Mouse (Mus musculus): ENCODE measurements around the gene Adgrg7. TPM values are rescaled to one million over a fixed set of nuclear protein-coding genes. Genes with fewer than 3 reads are reported as not detected.

Gene Adgrg7
- polyA plus RNA-seq, 1 experiment, result 2.6 TPM

- no peak for DNase-seq (ENCODE audit: low read depth)
These were observed 80.0 kb downstream of the Adgrg7 start for GRCm38 (mm10) chr16:56715608-56716007.

DNA sequence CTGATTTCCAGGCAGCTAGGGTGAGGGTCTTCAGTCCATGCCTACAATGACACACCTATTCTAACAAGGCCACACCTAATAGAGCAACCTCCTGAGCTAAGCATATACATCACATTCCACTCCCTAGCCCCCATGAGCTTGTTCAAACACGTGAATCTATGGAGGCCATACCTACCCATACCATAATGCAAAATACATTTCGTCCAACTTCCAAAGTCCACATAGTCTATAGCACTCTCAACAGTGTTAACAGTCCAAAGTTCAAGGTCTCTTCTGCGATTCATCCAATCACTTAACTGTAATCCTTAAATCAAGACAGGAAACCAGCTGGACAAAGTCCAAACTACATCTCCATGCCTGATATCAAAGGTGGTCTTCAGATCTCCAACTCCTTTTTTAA is 85.6 kb downstream of the Adgrg7 start:
- no peak for DNase-seq (ENCODE audit: low read depth)

DNA sequence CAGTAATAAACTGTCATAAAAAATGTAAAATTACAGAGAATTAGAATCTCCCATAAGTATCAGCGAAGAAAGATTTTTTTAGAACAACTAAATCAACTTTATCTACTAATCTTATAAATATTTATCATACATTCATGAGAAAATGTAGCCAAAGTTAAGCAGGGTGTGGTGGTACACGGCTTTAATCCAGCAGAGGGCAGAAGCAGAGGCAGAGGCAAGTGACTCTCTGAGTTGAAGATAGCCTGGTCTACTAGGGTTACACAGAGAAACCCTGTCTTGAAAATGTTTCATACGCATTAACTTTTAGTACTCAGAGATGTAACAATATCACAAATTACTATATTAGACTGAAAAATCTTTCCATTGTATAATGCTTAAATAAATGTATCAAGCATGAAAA is 89.9 kb downstream of the Adgrg7 start:
- DNase-seq (ENCODE audit: low read depth), result no peak

DNA sequence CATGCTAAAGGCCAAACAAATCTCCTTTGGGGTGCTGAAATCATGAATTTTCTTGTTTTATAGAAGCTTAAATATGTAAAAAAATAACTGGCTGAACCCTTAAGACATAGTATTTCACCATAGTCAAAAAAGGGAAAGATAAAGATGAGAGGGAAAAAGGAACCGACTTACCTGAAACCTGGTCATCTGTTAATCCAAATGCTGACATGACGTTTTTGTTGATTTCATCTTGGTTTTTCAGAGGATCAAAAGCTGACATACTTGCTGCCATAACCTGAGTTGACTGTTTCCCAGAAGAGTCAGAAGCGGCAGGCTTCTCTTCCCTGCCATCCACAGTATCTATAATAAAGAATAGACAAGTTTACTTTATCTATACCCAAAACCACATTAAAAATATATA is 94.8 kb downstream of the Adgrg7 start:
- DNase-seq (ENCODE audit: low read depth), result no peak

- DNase-seq (ENCODE audit: low read depth), result no peak
These were observed 99.2 kb downstream of the Adgrg7 start for GRCm38 (mm10) chr16:56696448-56696847.

DNA sequence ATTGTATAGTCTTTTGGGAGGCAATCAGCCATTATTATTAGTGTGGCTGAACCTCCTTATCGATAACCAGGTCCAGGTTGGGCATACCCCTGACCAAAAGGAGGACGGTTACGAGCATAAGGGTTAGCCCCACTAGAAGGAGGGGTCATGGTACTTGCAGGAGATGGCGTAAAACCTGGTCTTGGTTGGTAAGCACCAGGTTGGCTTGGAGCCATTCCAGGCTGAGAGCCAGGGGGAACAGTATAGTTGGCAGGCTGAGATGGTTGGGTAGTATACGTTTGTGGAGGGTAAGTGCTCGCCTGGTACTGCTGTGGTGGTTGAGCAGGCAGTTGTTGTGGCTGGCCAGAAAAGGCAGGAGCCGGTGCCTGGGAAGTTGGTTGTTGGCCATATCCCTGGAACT is 104.9 kb downstream of the Adgrg7 start:
- no peak for DNase-seq (ENCODE audit: low read depth)

DNA sequence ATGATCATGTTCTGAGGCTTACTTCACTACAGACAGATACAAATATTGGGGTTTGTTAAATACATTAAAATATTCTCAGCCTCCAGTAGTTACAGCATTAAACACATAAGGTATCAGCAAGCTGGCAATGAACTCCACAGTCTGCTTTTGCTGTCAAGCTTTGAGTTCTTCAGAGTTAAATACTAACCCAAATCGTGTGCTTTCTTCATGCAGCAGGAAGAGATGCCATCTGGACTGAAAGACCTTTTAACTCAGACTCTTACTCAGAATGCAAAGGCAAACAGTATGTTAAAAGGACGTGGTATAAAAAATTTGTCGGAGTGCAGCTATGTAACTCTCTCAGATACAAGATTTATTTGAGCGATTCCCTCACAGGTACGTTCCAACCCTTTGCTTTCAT is 108.9 kb downstream of the Adgrg7 start:
- no peak for DNase-seq (ENCODE audit: low read depth)

- no peak for DNase-seq (ENCODE audit: low read depth)
These were observed 114.5 kb downstream of the Adgrg7 start for GRCm38 (mm10) chr16:56681010-56681645.

DNA sequence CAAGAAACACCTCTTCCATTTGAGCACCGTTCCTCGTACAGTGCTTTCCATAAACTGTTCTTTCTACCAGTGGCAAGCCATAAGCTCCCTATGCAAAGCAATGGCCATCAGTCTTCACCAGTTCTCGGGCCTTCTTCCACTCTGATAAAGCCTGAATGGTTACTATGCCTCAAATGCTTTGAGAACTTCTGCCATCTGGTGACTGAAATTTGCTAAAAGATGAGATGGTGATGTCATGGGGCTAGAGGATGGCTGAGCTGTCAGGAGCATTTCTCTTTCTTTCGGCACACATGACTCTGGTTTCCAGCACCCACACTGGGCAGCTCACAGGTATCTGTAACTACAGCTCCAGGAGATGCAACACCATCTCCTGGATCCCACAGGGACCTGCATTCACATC is 118.5 kb downstream of the Adgrg7 start:
- DNase-seq (ENCODE audit: low read depth), result no peak

Other genes with a start within 250 kb of the Adgrg7 start
- gene Tfg, start 78.4 kb downstream of the Adgrg7 start, polyA plus RNA-seq (2012; rRNA removed), result 82.9 and 135 TPM in 2 replicates
- gene Tmem45a, start 90.3 kb upstream of the Adgrg7 start, polyA plus RNA-seq (2012; rRNA removed), result 4.0 and 4.4 TPM in 2 replicates
- not detected in 2 replicates for gene Lnp1, start 132.2 kb upstream of the Adgrg7 start, polyA plus RNA-seq (2012; rRNA removed)